Mouse (Mus musculus): ENCODE measurements around the gene Ppp1r1a. TPM values are rescaled to one million over a fixed set of nuclear protein-coding genes. Genes with fewer than 3 reads are reported as not detected.

Ppp1r1a gene
- polyA plus RNA-seq, 1 experiment from 2014 or later, result 16.9 TPM

- Histone ChIP-seq H3K9ac (no peak overlapping the region), H3K36me3 (no peaks in the 10 kb centered on the region), H3K4me2 (no peak overlapping the region), H3K27ac (no peak overlapping the region), H3K9me3 (no peaks in the 10 kb centered on the region), H3K4me3 (no peak overlapping the region), H3K4me1 (no peaks in the 10 kb centered on the region; the same call in 1 of the 2 replicates), H3K27me3 (peaks cover 2% of the 10 kb centered on the region; the same call in 1 of the 2 replicates)
- ATAC-seq (ENCODE audit: insufficient number of reproducible peaks, insufficient read depth, low FRiP score, low TSS enrichment, low read depth), result no peak
- 52% methylated on average over 3 of the region's 3 CpGs for WGBS
These were observed 52.7 kb downstream of the Ppp1r1a start for GRCm38 (mm10) chr15:103485106-103485505.

- H3K4me1 ChIP-seq, result no peaks in the 10 kb centered on the region; the same call in 1 of the 2 replicates
- no peak overlapping the region for H3K4me3 ChIP-seq
- no peaks in the 10 kb centered on the region for H3K9me3 ChIP-seq
- 57% methylated on average over 2 of the region's 2 CpGs for WGBS
- H3K27me3 ChIP-seq, result peaks cover 2% of the 10 kb centered on the region; the same call in 1 of the 2 replicates
- H3K9ac ChIP-seq, result no peak overlapping the region
- H3K36me3 ChIP-seq, result no peaks in the 10 kb centered on the region
- ATAC-seq (ENCODE audit: insufficient number of reproducible peaks, insufficient read depth, low FRiP score, low TSS enrichment, low read depth), result no peak
- no peak overlapping the region for H3K4me2 ChIP-seq
- no peak overlapping the region for H3K27ac ChIP-seq
These were observed 53.3 kb downstream of the Ppp1r1a start for GRCm38 (mm10) chr15:103484490-103484889.

GRCm38 (mm10) chr15:103482488-103482887 is 55.3 kb downstream of the Ppp1r1a start:
- no peak overlapping the region for H3K9ac ChIP-seq
- no peaks in the 10 kb centered on the region for H3K9me3 ChIP-seq
- no peak for ATAC-seq (ENCODE audit: insufficient number of reproducible peaks, insufficient read depth, low FRiP score, low TSS enrichment, low read depth)
- H3K36me3 ChIP-seq, result no peaks in the 10 kb centered on the region
- WGBS, result 7% methylated on average over 1 of the region's 1 CpGs
- no peak overlapping the region for H3K4me2 ChIP-seq
- H3K4me1 ChIP-seq, result no peaks in the 10 kb centered on the region
- H3K27me3 ChIP-seq, result peaks cover 2% of the 10 kb centered on the region; the same call in 1 of the 2 replicates
- H3K4me3 ChIP-seq, result no peak overlapping the region
- no peak overlapping the region for H3K27ac ChIP-seq

Other genes with a start within 250 kb of the Ppp1r1a start
- gene Gpr84, start 227.4 kb downstream of the Ppp1r1a start, polyA plus RNA-seq (2015; fragmentation: Nextera tagmentation; extraction: Ambion mirVana), result 0.54 and 0.62 TPM in 2 replicates
- 10.9 and 12.2 TPM in 2 replicates for gene Zfp385a, start 197.9 kb downstream of the Ppp1r1a start, polyA plus RNA-seq (2015; fragmentation: Nextera tagmentation; extraction: Ambion mirVana)
- gene Itga5, start 171.2 kb downstream of the Ppp1r1a start, polyA plus RNA-seq (2015; fragmentation: Nextera tagmentation; extraction: Ambion mirVana), result 41.2 and 41.5 TPM in 2 replicates
- gene Gtsf1, start 107.5 kb downstream of the Ppp1r1a start, polyA plus RNA-seq (2015; fragmentation: Nextera tagmentation; extraction: Ambion mirVana), result not detected in 2 replicates
- gene Gtsf2, start 89.5 kb downstream of the Ppp1r1a start, polyA plus RNA-seq (2015; fragmentation: Nextera tagmentation; extraction: Ambion mirVana), result not detected in 2 replicates
- 2.4 and 2.8 TPM in 2 replicates for gene Nckap1l, start 84.2 kb downstream of the Ppp1r1a start, polyA plus RNA-seq (2015; fragmentation: Nextera tagmentation; extraction: Ambion mirVana)
- 7.1 and 8.8 TPM in 2 replicates for gene Pde1b, start 35.0 kb downstream of the Ppp1r1a start, polyA plus RNA-seq (2015; fragmentation: Nextera tagmentation; extraction: Ambion mirVana)
- gene Glycam1, start 27.1 kb upstream of the Ppp1r1a start, polyA plus RNA-seq (2015; fragmentation: Nextera tagmentation; extraction: Ambion mirVana), result not detected in 2 replicates
- not detected in 2 replicates for gene Mucl1, start 217.5 kb upstream of the Ppp1r1a start, polyA plus RNA-seq (2015; fragmentation: Nextera tagmentation; extraction: Ambion mirVana)

Data from embryonic facial prominence, embryonic 13.5 days (tissue).